Mouse (Mus musculus) E14TG2a.4 (cell line): ENCODE results near the gene 4930435E12Rik.

Experiments
- CTCF ChIP-seq: conservative IDR thresholded peaks from 2 replicates; pipeline ENCODE4 v1.5.1; 2014; ENCODE audit warnings: low read length
- POU5F1 ChIP-seq: IDR thresholded peaks from 2 replicates; pipeline ENCODE4 v1.6.1; 2014; ENCODE audit warnings: low read length, borderline replicate concordance

DNA sequence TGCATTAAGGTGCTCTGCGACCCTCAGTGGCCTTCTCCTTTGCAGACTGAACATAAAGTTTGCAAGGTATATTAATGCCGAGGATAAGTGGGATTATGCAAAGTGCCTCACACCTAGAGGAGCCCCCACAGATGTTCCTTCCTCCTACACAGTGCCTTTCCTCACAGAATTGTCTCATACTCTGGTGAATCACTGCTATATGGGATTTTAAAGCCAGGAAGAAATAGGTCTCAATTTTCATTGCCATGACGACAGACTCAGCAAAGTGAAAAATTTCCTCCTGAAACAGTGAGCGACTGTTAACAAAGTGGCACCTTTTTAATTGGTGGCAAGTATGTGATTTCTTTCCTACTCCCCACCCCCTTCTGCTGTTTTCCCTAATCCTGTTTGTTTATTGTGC lies 45.9 kb upstream of the 4930435E12Rik start:
- TF ChIP-seq CTCF = no peak
- TF ChIP-seq POU5F1 = no peak
